Comparison of ENCODE assay signal across 8 mouse cellular contexts in genomic region chr17:24687146-24687595, GRCm38 (mm10). TPM values are rescaled to one million over a fixed set of nuclear protein-coding genes. Genes with fewer than 3 reads are reported as not detected.
DNase-seq lines count a peak whose midpoint lies in the region; ATAC-seq and TF ChIP-seq lines count a peak whose summit lies in the region.

No protein-coding gene starts in this region.

- peak; percentile 56 for ATAC-seq in heart, embryonic 15.5 days (replicated peaks; ENCODE audit: insufficient number of reproducible peaks, insufficient read depth, low FRiP score, low read depth)
- ATAC-seq in megakaryocyte progenitor cell, adult 5-6 weeks (replicated peaks; ENCODE audit: poor library complexity): peak; percentile 78
- no peak for ATAC-seq in frontal cortex, adult (ENCODE audit: low TSS enrichment)

- WGBS in heart, embryonic 15.5 days: 3% methylated on average over 25 of the region's 25 CpGs

- no peak overlapping the region for H3K27ac ChIP-seq in layer of hippocampus, adult 2 months
- H3K27ac ChIP-seq in heart, embryonic 15.5 days: no peak overlapping the region

- peak overlapping the region; percentile 89 for H3K4me3 ChIP-seq in layer of hippocampus, adult 2 months
- peak overlapping the region; percentile 41 for H3K4me3 ChIP-seq in heart, embryonic 15.5 days

- peaks cover 4% of the 10 kb centered on the region; the same call in 1 of the 2 replicates for H3K36me3 ChIP-seq in heart, embryonic 15.5 days
- no peaks in the 10 kb centered on the region; the same call in 1 of the 2 replicates for H3K36me3 ChIP-seq in splenic B cell, adult 2 months (ENCODE audit: control insufficient read depth, insufficient read depth, low read length, poor library complexity, severe bottlenecking)

- no peaks in the 10 kb centered on the region for H3K9me3 ChIP-seq in heart, embryonic 15.5 days (replicated peaks)

- peaks cover 50% of the 10 kb centered on the region for H3K27me3 ChIP-seq in heart, embryonic 15.5 days
- no peaks in the 10 kb centered on the region; the same call in 1 of the 2 replicates for H3K27me3 ChIP-seq in splenic B cell, adult 2 months (ENCODE audit: control insufficient read depth, insufficient read depth, low read length, poor library complexity, severe bottlenecking)

- peak overlapping the region; percentile 12; the same call in 1 of the 2 replicates for H3K9ac ChIP-seq in heart, embryonic 15.5 days

- DNase-seq in layer of hippocampus, adult 2 months (ENCODE audit: low spot score in 2 of 2): no peak
- no peak for DNase-seq in layer of hippocampus, adult 9-11 months
- peak; percentile 68 for DNase-seq in embryo, embryonic 10 days (ENCODE audit: low spot score)
- DNase-seq in kidney, postnatal 36 days: peak; percentile 64 to 85
- peak; percentile 68 for DNase-seq in splenic B cell, adult 2 months (ENCODE audit: low read depth, low spot score)

- no peak for TF ChIP-seq CTCF in layer of hippocampus, adult 2 months (conservative IDR thresholded peaks at IDR 0.05)

- peaks cover 20% of the 10 kb centered on the region for H3K4me1 ChIP-seq in heart, embryonic 15.5 days (replicated peaks)

- peak overlapping the region; percentile 65 for H3K4me2 ChIP-seq in heart, embryonic 15.5 days

RNA-seq across cellular contexts. Expression of gene Syngr3, which starts 2.6 kb away (rescaled TPM):
- 100 to 1,000 TPM; 146 to 155 TPM for total RNA-seq in layer of hippocampus, adult 2 months (2021)
- polyA plus RNA-seq in heart, embryonic 15.5 days (2015; fragmentation: Nextera tagmentation; extraction: Ambion mirVana): 0.44 and 3.0 TPM in 2 replicates
- not detected in 2 replicates for total RNA-seq in megakaryocyte progenitor cell, adult 5-6 weeks (2015)
- not detected in 2 replicates for total RNA-seq in megakaryocyte progenitor cell, adult 5-6 weeks (2017)

RNA-seq across cellular contexts. Expression of gene Gfer, which starts 8.8 kb away (rescaled TPM):
- total RNA-seq in layer of hippocampus, adult 2 months (2021): 10 to 100 TPM; 22.3 to 22.4 TPM
- polyA plus RNA-seq in heart, embryonic 15.5 days (2015; fragmentation: Nextera tagmentation; extraction: Ambion mirVana): 26.3 and 26.8 TPM in 2 replicates
- total RNA-seq in megakaryocyte progenitor cell, adult 5-6 weeks (2015): 22.4 and 23.6 TPM in 2 replicates
- total RNA-seq in megakaryocyte progenitor cell, adult 5-6 weeks (2017): 37.2 and 62.7 TPM in 2 replicates

RNA-seq across cellular contexts. Expression of gene Noxo1, which starts 8.9 kb away (rescaled TPM):
- 1 to 10 TPM; 3.3 to 3.4 TPM for total RNA-seq in layer of hippocampus, adult 2 months (2021)
- polyA plus RNA-seq in heart, embryonic 15.5 days (2015; fragmentation: Nextera tagmentation; extraction: Ambion mirVana): 0.94 and 1.3 TPM in 2 replicates
- total RNA-seq in megakaryocyte progenitor cell, adult 5-6 weeks (2015): 2.6 and 3.4 TPM in 2 replicates
- total RNA-seq in megakaryocyte progenitor cell, adult 5-6 weeks (2017): 1.0 and 1.2 TPM in 2 replicates

RNA-seq across cellular contexts. Expression of gene Zfp598, which starts 17.7 kb away (rescaled TPM):
- total RNA-seq in layer of hippocampus, adult 2 months (2021): 10 to 100 TPM; 36.6 to 43.9 TPM
- 12.5 and 18.1 TPM in 2 replicates for polyA plus RNA-seq in heart, embryonic 15.5 days (2015; fragmentation: Nextera tagmentation; extraction: Ambion mirVana)
- total RNA-seq in megakaryocyte progenitor cell, adult 5-6 weeks (2015): 25.0 and 29.1 TPM in 2 replicates
- 21.3 and 22.6 TPM in 2 replicates for total RNA-seq in megakaryocyte progenitor cell, adult 5-6 weeks (2017)

RNA-seq across cellular contexts. Expression of gene Tbl3, which starts 20.3 kb away (rescaled TPM):
- 10 to 100 TPM; 30.9 to 32.8 TPM for total RNA-seq in layer of hippocampus, adult 2 months (2021)
- polyA plus RNA-seq in heart, embryonic 15.5 days (2015; fragmentation: Nextera tagmentation; extraction: Ambion mirVana): 34.4 and 50.9 TPM in 2 replicates
- 27.6 and 36.8 TPM in 2 replicates for total RNA-seq in megakaryocyte progenitor cell, adult 5-6 weeks (2015)
- total RNA-seq in megakaryocyte progenitor cell, adult 5-6 weeks (2017): 41.1 and 45.3 TPM in 2 replicates

Comparison
In these comparisons a context has a peak if more than half of its experiments do, and no peak if none do; other contexts are left out.
1. DNase-seq: peak in embryo, embryonic 10 days (single experiment), kidney, postnatal 36 days (2 of 2) and splenic B cell, adult 2 months (single experiment); none in layer of hippocampus, adult 2 months (0 of 2) and layer of hippocampus, adult 9-11 months (single experiment).
2. RNA of gene Syngr3, which starts 2.6 kb away (total RNA-seq): 146 to 155 TPM in layer of hippocampus, adult 2 months; not detected in megakaryocyte progenitor cell, adult 5-6 weeks; every median in the first group is over 100 times any median in the second.